Mouse (Mus musculus) lung, embryonic 14.5 days (tissue): Measurements from ENCODE around the gene Oard1. TPM values are rescaled to one million over a fixed set of nuclear protein-coding genes. Genes with fewer than 3 reads are reported as not detected.

Experiments used
- ATAC-seq: fragments of 200-750 bp; cut with Nextera tagmentation; 2 replicates; pipeline ENCODE4 v1.8.0; 2017; ENCODE audit warnings: mild to moderate bottlenecking, moderate TSS enrichment, moderate library complexity; ENCODE audit not compliant: insufficient read depth
- DNase-seq: peaks from one replicate; pipeline ENCODE4 v3.0.0-alpha.2; 2015
- H3K27ac ChIP-seq: fragments of 300-500 bp; sonication (generic); 2 replicates; pipeline ENCODE4 v1.5.1; 2014; ENCODE audit warnings: low read depth, mild to moderate bottlenecking, moderate library complexity
- H3K27me3 ChIP-seq: fragments of 300-500 bp; sonication (generic); 2 replicates; pipeline ENCODE4 v1.6.1; 2014; ENCODE audit warnings: low read length, control low read depth; ENCODE audit not compliant: insufficient read depth
- H3K36me3 ChIP-seq: fragments of 300-500 bp; sonication (generic); 2 replicates; pipeline ENCODE4 v1.6.1; 2014; ENCODE audit warnings: control low read depth; ENCODE audit not compliant: insufficient read depth
- H3K4me1 ChIP-seq: fragments of 300-500 bp; sonication (generic); 2 replicates; pipeline ENCODE4 v1.6.1; 2014; ENCODE audit warnings: antibody characterized with exemption, control low read depth; ENCODE audit not compliant: insufficient read depth
- H3K4me2 ChIP-seq: fragments of 300-500 bp; sonication (generic); 2 replicates; pipeline ENCODE4 v1.6.1; 2014; ENCODE audit warnings: mild to moderate bottlenecking
- H3K4me3 ChIP-seq: fragments of 300-500 bp; sonication (generic); 2 replicates; pipeline ENCODE4 v1.5.1; 2014; ENCODE audit warnings: low read depth, low read length
- H3K9ac ChIP-seq: fragments of 300-500 bp; sonication (generic); 2 replicates; pipeline ENCODE4 v1.6.1; 2014
- H3K9me3 ChIP-seq: fragments of 300-500 bp; sonication (generic); 2 replicates; pipeline ENCODE4 v1.6.1; 2016; ENCODE audit warnings: low read depth, low read length, control low read depth
- CTCF ChIP-seq: IDR thresholded peaks from 2 replicates; pipeline ENCODE4 v1.5.1; 2016; ENCODE audit warnings: antibody characterized with exemption, low read depth
- WGBS: fragments of 180-500 bp; shearing (Covaris S2); extraction: QIAGEN DNeasy Blood & Tissue Kit; methylation state at CpG from one replicate; pipeline ENCODE4 v1.1.7; 2014; 5-methylcytosine and 5-hydroxymethylcytosine counted together
- polyA plus RNA-seq: library from polyadenylated mRNA; unstranded; fragments of >200 nt; fragmentation: Nextera tagmentation; extraction: Ambion mirVana; gene quantifications from 2 replicates; pipeline ENCODE4 v1.2.1, GENCODE M21; 2014

The Oard1 gene
- polyA plus RNA-seq, 1 experiment from 2014 or later: 77.9 TPM

GRCm38 (mm10) chr17:48463391-48463790, 53.6 kb downstream of the Oard1 start:
- no peak overlapping the region for H3K4me2 ChIP-seq
- H3K36me3 ChIP-seq: no peaks in the 10 kb centered on the region
- no peak overlapping the region for H3K9ac ChIP-seq
- H3K27ac ChIP-seq: no peak overlapping the region
- TF ChIP-seq CTCF: no peak
- H3K4me3 ChIP-seq: no peak overlapping the region
- no peaks in the 10 kb centered on the region for H3K27me3 ChIP-seq
- no peak for ATAC-seq
- DNase-seq: no peak
- no peaks in the 10 kb centered on the region; the same call in 1 of the 2 replicates for H3K4me1 ChIP-seq
- no peaks in the 10 kb centered on the region for H3K9me3 ChIP-seq
- 88% methylated on average over 4 of the region's 4 CpGs for WGBS

Other genes starting within 250 kb of the Oard1 start
- gene A530064D06Rik, start 242.7 kb upstream of the Oard1 start, polyA plus RNA-seq: not detected in 2 replicates
- 0.14 TPM in 1 of 2 replicates, not detected in the other for gene Trem1, start 177.2 kb upstream of the Oard1 start, polyA plus RNA-seq
- gene Trem3, start 162.2 kb upstream of the Oard1 start, polyA plus RNA-seq: 0.25 and 0.45 TPM in 2 replicates
- 0.13 TPM in 1 of 2 replicates, not detected in the other for gene Treml4, start 145.7 kb upstream of the Oard1 start, polyA plus RNA-seq
- gene Treml2, start 110.5 kb upstream of the Oard1 start, polyA plus RNA-seq: 0.12 and 0.43 TPM in 2 replicates
- gene B430306N03Rik, start 93.9 kb upstream of the Oard1 start, polyA plus RNA-seq: 0.26 and 0.33 TPM in 2 replicates
- 6.2 and 6.5 TPM in 2 replicates for gene Trem2, start 63.6 kb upstream of the Oard1 start, polyA plus RNA-seq
- 2.5 and 3.1 TPM in 2 replicates for gene Treml1, start 50.1 kb upstream of the Oard1 start, polyA plus RNA-seq
- 30.3 and 30.5 TPM in 2 replicates for gene Nfya, start 108 bp upstream of the Oard1 start, polyA plus RNA-seq
- gene Apobec2, start 22.9 kb downstream of the Oard1 start, polyA plus RNA-seq: 1.3 and 5.6 TPM in 2 replicates
- 1.5 and 1.9 TPM in 2 replicates for gene Tspo2, start 41.5 kb downstream of the Oard1 start, polyA plus RNA-seq
- gene Unc5cl, start 44.9 kb downstream of the Oard1 start, polyA plus RNA-seq: 1.4 and 1.5 TPM in 2 replicates